Mouse (Mus musculus) kidney, adult 2 months (tissue): Measurements from ENCODE around the gene Tmem102. TPM values are rescaled to one million over a fixed set of nuclear protein-coding genes. Genes with fewer than 3 reads are reported as not detected.
A peak's percentile ranks its signal among the peaks of the same experiment; 100 is the strongest.

ENCODE experiments used
- DNase-seq: peaks from one replicate; pipeline ENCODE4 v3.0.0; 2021
- H3K27ac ChIP-seq: fragments of 200-500 bp; 2 replicates; pipeline ENCODE4 v1.5.1; 2012; ENCODE audit warnings: low read depth, low read length, control low read depth, inconsistent platforms; ENCODE audit not compliant: insufficient read depth
- H3K27me3 ChIP-seq: fragments of 200-500 bp; replicated peaks from 2 replicates; pipeline ENCODE4 v1.6.1; 2012; ENCODE audit warnings: mild to moderate bottlenecking, moderate library complexity, low read length, inconsistent platforms; ENCODE audit not compliant: control insufficient read depth, insufficient read depth
- H3K36me3 ChIP-seq: fragments of 200-500 bp; 2 replicates; pipeline ENCODE4 v1.6.1; 2012; ENCODE audit warnings: mild to moderate bottlenecking, moderate library complexity, low read length, inconsistent platforms; ENCODE audit not compliant: control insufficient read depth, insufficient read depth
- H3K4me1 ChIP-seq: fragments of 200-500 bp; 2 replicates; pipeline ENCODE4 v1.6.1; 2011; ENCODE audit warnings: low read length; ENCODE audit not compliant: control insufficient read depth, insufficient read depth
- H3K4me3 ChIP-seq: fragments of 200-500 bp; 2 replicates; pipeline ENCODE4 v1.5.1; 2011; ENCODE audit warnings: mild to moderate bottlenecking, low read depth, low read length, control low read depth; ENCODE audit not compliant: insufficient read depth
- CTCF ChIP-seq: fragments of 200-500 bp; conservative IDR thresholded peaks from 2 replicates; pipeline ENCODE4 v1.5.1; 2011; ENCODE audit warnings: low read depth, mild to moderate bottlenecking, control low read depth, low read length, moderate library complexity, mixed read lengths; ENCODE audit not compliant: insufficient read depth, insufficient read length
- POLR2A ChIP-seq: fragments of 200-500 bp; IDR thresholded peaks from one replicate; pipeline ENCODE4 v1.6.1; 2011; ENCODE audit warnings: low read depth, low read length, control low read depth
- WGBS: fragments of 180-500 bp; shearing (Covaris S2); methylation state at CpG from one replicate; pipeline ENCODE4 v1.1.7; 2018; 5-methylcytosine and 5-hydroxymethylcytosine counted together
- polyA plus RNA-seq: library from polyadenylated mRNA; depleted of rRNA; stranded (reverse); fragments of >200 nt; gene quantifications from 2 replicates; pipeline ENCODE4 v1.2.3, GENCODE M21; 2012

Tmem102 gene
- polyA plus RNA-seq, 1 experiment: 19.2 TPM

DNA sequence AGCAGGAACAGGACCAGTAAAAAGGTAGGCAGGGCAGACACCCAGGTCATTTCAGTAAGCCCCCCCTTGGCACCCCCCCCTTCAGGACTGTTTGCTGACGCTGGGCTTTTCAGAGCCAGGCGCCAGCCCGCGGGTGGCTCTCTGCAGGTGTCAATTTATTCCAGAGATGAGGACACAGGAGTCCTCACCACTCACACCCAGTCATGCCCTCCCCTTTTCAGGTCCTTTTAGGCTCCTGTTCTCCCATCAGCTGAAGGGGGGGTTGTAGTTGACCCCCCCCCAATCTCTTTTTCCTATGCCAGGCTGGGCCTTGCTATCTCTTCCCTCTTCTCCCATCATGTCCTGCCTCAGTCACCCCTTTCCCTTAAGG, 30.5 kb upstream of the Tmem102 start:
- WGBS: 42% methylated on average over 4 of the region's 4 CpGs

DNA sequence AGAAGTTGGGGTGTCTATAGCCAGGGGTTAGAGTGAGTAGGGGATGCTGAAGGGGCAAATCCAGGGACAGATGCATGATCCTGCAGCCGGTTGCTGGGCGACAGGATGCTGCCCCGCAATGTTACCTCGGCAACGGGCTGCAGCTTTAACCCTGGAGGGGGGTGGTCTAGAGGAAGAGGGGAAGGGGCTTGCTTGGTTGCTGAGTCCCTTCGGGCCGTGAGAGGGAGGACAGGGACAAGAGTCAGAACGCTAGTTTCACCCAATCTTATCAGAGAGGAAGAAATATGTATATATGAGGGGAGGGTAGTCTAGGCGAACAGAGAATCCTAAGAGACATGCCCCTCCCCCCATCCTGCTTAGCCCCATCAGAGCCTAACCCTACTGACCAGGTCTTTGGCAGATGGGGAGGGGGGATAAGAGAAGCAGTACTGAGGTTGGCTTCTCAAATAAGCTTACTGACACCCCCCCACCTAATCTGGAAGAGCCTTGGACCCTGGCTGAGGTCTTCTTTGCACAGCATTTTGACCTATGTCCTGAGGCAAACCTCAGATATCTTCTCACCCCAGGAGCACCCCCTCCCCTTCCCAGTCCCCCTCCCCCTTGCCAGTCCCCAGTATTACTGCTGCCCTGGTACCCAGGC, 30.0 kb upstream of the Tmem102 start:
- no peaks in the 10 kb centered on the region for H3K36me3 ChIP-seq
- H3K27me3 ChIP-seq: no peaks in the 10 kb centered on the region
- WGBS: 56% methylated on average over 9 of the region's 9 CpGs
- peaks cover 6% of the 10 kb centered on the region for H3K4me1 ChIP-seq
- no peak for DNase-seq
- no peak overlapping the region for H3K27ac ChIP-seq
- no peak overlapping the region for H3K4me3 ChIP-seq
- TF ChIP-seq CTCF: no peak

More for the DNA sequence above, 30.5 kb upstream of the Tmem102 start:
- Histone ChIP-seq H3K36me3 (no peaks in the 10 kb centered on the region), H3K4me1 (peaks cover 6% of the 10 kb centered on the region), H3K27ac (no peak overlapping the region), H3K4me3 (no peak overlapping the region), H3K27me3 (no peaks in the 10 kb centered on the region)
- TF ChIP-seq CTCF (no peak), POLR2A (no peak)
- DNase-seq: no peak

DNA sequence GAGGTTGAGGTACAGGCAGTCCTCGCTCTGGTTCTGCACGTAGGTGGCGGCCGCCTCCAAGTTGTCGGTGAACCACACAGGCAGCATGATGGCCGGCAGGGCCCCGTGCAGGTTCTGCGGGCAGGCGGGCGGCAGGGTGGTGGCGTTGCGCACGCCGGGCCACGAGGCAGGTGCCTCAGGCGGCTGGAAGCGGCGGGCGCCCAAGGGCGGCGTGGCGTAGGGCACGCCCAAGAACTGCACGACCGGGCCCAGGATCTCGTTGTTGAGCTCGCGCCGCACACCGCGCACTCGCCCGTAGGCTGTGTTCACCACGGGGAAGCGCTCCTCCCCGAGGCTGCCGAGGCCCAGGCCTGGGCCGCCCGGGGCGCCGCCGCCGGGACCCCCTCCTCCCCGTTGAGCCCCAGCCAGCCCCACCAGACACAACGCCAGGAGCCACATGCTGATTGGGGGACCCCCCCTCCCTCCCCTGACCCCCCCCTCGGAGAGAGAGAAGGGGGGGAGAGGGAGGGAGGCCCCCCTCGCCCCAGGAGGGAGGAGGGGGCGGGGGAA, 28.7 kb upstream of the Tmem102 start:
- peaks cover 4% of the 10 kb centered on the region for H3K4me1 ChIP-seq
- no peaks in the 10 kb centered on the region for H3K36me3 ChIP-seq
- H3K27me3 ChIP-seq: no peaks in the 10 kb centered on the region
- TF ChIP-seq POLR2A (no peak), CTCF (no peak)
- peak overlapping the region; percentile 16; the same call in 1 of the 2 replicates for H3K4me3 ChIP-seq
- 29% methylated on average over 40 of the region's 48 CpGs for WGBS
- DNase-seq: peak; percentile 33
- H3K27ac ChIP-seq: no peak overlapping the region

DNA sequence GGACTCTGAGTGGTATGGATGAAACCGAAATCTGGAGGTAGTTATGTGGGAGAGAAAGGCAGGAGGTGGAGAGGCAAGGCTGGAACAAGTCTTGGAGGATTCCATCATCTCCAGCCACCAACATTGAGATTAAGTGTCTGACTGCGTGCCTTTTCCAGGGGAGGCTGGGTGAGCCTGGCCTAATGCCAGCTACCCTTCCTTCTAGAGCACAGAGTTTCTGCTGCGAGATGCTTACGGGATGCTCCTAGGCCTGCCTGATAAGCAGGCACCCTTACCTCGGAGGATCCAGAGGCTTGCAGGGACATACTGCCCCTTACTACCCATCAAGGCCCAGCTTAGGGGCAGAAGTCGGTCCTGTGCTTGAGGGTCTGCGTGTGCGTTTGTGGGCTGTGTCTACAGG, 28.1 kb upstream of the Tmem102 start:
- no peaks in the 10 kb centered on the region for H3K36me3 ChIP-seq
- no peak for DNase-seq
- no peaks in the 10 kb centered on the region for H3K27me3 ChIP-seq
- 0 out of 2 replicates have a peak overlapping the region, but pooled peaks have one; percentile 16 for H3K4me3 ChIP-seq
- no peak overlapping the region for H3K27ac ChIP-seq
- 78% methylated on average over 8 of the region's 8 CpGs for WGBS
- no peak for TF ChIP-seq POLR2A
- no peak for TF ChIP-seq CTCF
- H3K4me1 ChIP-seq: no peaks in the 10 kb centered on the region

DNA sequence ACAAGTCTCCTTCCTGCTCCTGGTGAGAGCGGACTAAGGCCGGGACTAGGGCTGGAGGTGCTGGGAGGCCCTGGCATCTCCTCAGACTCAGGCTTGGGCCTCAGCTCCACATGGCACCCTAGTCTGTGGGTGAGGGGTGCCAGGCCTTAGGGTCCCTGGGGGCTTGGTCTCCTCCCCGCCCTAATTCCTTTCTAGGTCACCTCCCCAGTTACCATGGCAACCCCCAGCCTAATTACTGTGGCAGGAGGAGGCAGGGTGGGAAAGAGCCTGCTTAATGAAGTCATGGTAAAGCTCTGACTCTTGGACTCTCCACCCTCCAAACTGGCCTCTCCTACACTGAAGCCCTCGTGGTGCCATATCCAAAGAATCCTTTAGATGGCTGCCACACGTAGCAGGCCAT, 23.4 kb upstream of the Tmem102 start:
- Histone ChIP-seq H3K4me3 (no peak overlapping the region), H3K36me3 (no peaks in the 10 kb centered on the region), H3K4me1 (no peaks in the 10 kb centered on the region), H3K27ac (no peak overlapping the region), H3K27me3 (no peaks in the 10 kb centered on the region)
- TF ChIP-seq CTCF (no peak), POLR2A (no peak)
- DNase-seq: no peak
- 74% methylated on average over 5 of the region's 5 CpGs for WGBS

DNA sequence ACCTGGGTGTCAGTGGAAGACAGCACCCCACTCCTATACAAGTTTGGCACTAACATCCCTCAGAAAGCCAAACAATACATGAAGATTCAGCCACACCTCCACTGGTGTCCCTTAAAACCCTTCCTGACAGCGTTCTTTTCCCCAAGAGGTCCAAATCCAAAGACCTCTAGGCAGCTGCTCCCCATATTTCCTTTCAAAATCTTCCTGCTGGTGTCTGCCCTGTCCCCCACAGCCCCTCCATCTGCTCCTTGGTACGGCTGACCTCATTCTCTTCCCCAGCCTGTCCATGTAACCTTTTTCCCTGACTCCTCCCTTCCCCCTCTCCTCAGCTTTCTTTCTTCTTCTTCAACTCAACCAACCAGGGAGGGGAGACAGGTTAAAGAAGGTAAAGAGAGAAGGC, 18.0 kb upstream of the Tmem102 start:
- Histone ChIP-seq H3K36me3 (no peaks in the 10 kb centered on the region), H3K4me1 (no peaks in the 10 kb centered on the region), H3K27me3 (no peaks in the 10 kb centered on the region), H3K4me3 (no peak overlapping the region), H3K27ac (no peak overlapping the region)
- DNase-seq: no peak
- WGBS: 46% methylated on average over 2 of the region's 2 CpGs
- no peak for TF ChIP-seq CTCF

DNA sequence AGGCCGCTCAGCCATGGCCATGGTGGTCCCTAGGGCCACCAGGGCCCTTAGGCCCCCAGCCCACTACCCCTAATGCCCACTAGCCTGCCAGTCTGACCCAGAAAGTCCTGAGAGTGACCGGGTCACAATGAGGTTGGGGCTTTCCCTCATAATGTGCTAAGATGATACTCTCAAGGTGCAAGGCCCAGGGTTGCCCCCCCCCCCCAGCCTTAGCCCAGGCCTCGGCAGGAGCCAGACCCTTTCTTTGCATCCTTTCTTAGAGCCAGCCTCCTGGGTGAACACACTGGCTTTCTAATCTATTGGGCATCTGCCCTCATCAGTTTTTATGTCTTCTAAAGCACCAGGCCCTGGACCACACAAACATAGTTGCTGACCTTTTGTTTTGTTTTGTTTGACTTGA, 16.7 kb upstream of the Tmem102 start, which contains the start of gene Spem1:
Gene Spem1, minus strand, starts transcription at position 101 of the 400 bp plus-strand sequence.
- Histone ChIP-seq H3K4me1 (no peaks in the 10 kb centered on the region), H3K4me3 (no peak within 1 kb of the TSS), H3K27ac (no peak within 1 kb of the TSS), H3K27me3 (no peaks in the 10 kb centered on the region), H3K36me3 (no peaks in the 10 kb centered on the region)
- DNase-seq: no peak
- WGBS: 86% methylated on average over 3 of the region's 3 CpGs
- TF ChIP-seq CTCF: no peak
- no peak for TF ChIP-seq POLR2A
